Mouse (Mus musculus) fibroblast of lung, adult 2 months (primary cell): ENCODE measurements around the gene Sebox.
"Not testable (repeated sequence)": the region's sequence is repeated elsewhere in the genome, so short reads cannot be mapped to it uniquely, and the experiment has no call there.

Source experiments
- DNase-seq: peaks from one replicate; pipeline ENCODE4 v3.0.0-alpha.2; 2011; ENCODE audit warnings: low read depth

The Sebox gene

GRCm38 (mm10) chr11:78497544-78498522, 5.4 kb upstream of the Sebox start, which contains the start of gene Sarm1:
Gene Sarm1, minus strand, starts transcription at chr11:78497754.
- DNase-seq = peak; percentile 75

GRCm38 (mm10) chr11:78499004-78499403, 4.2 kb upstream of the Sebox start, which contains the start of gene Vtn:
Gene Vtn, plus strand, starts transcription at chr11:78499091.
- no peak for DNase-seq

GRCm38 (mm10) chr11:78499543-78499942, 3.7 kb upstream of the Sebox start:
- no peak for DNase-seq

GRCm38 (mm10) chr11:78500623-78501202, 2.5 kb upstream of the Sebox start:
- DNase-seq = no peak

GRCm38 (mm10) chr11:78501529-78501928, 1.7 kb upstream of the Sebox start:
- no peak for DNase-seq

- no peak for DNase-seq
Observed at GRCm38 (mm10) chr11:78505430-78505829, 2.2 kb downstream of the Sebox start.

GRCm38 (mm10) chr11:78509148-78509547, 5.9 kb downstream of the Sebox start:
- no peak for DNase-seq

GRCm38 (mm10) chr11:78512025-78512957, 9.0 kb downstream of the Sebox start, which contains the start of the genes Tmem199 and Poldip2:
Gene Tmem199, minus strand, starts transcription at chr11:78512172.
Gene Poldip2, plus strand, starts transcription at chr11:78512193.
- DNase-seq = peak; percentile 66

- DNase-seq = no peak
Observed at GRCm38 (mm10) chr11:78513106-78513790, 10.0 kb downstream of the Sebox start.

GRCm38 (mm10) chr11:78515549-78516325, 12.5 kb downstream of the Sebox start:
- no peak for DNase-seq

GRCm38 (mm10) chr11:78518931-78519330, 15.7 kb downstream of the Sebox start:
- no peak for DNase-seq

GRCm38 (mm10) chr11:78521880-78522279, 18.6 kb downstream of the Sebox start:
- DNase-seq = no peak

- DNase-seq = peak; percentile 87
Observed at GRCm38 (mm10) chr11:78522481-78522997, 19.3 kb downstream of the Sebox start.

GRCm38 (mm10) chr11:78523241-78523955, 20.2 kb downstream of the Sebox start:
- DNase-seq = peak; percentile 53

GRCm38 (mm10) chr11:78524838-78525237, 21.6 kb downstream of the Sebox start:
- DNase-seq = no peak

GRCm38 (mm10) chr11:78528714-78529113, 25.5 kb downstream of the Sebox start:
- no peak for DNase-seq

GRCm38 (mm10) chr11:78530001-78530400, 26.8 kb downstream of the Sebox start:
- DNase-seq = no peak

- no peak for DNase-seq
Observed at GRCm38 (mm10) chr11:78531046-78531445, 27.8 kb downstream of the Sebox start.

GRCm38 (mm10) chr11:78531515-78531914, 28.3 kb downstream of the Sebox start:
- not testable (repeated sequence) for DNase-seq
